Mouse (Mus musculus) kidney, adult 11 months (tissue): Measurements from ENCODE around the gene Snapc3.
"Not testable (repeated sequence)": the region's sequence is repeated elsewhere in the genome, so short reads cannot be mapped to it uniquely, and the experiment has no call there.

Source experiments
- DNase-seq: peaks from one replicate; pipeline ENCODE4 v3.0.0; 2022

Snapc3 gene

GRCm38 (mm10) chr4:83418781-83419180 lies 1.3 kb downstream of the Snapc3 start:
- no peak for DNase-seq

DNA sequence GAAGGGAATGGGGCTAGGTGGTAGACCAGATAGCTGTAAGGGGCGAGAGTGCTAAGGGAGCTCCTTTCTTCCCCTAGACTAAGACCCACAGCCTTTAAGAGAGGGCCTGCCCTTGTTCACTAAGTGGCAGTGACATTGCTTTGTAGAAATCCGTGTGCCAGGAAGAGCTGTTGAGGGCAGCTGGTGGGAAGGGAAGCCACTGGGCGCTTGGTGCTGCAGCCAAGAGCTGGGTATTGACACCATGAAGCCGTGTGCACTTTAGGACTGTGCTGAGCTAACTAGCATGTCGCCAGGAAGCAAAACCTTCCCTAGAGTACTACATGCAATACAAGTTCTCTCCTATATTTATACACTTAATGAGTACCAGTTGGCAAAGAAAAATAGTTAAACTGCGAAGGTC lies 6.1 kb downstream of the Snapc3 start:
- no peak for DNase-seq

DNA sequence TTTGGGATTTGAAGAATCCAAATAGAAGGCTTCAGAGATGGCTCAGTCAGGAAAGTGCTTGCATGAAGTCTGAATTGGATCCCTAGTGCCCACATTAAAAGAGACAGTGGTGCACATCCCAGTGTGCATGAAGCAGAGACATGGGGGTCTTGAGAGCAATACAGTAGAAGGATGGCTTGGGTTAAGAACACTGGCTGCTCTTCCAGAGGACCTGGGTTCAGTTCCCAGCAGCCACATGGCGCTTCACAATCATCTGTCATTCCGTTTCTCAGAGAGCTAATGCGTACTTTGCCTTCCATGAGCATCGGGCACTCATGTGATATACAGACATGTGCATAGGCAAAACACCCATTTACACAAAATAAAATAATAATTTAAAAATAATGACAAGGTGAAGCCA lies 7.6 kb downstream of the Snapc3 start:
- no peak for DNase-seq

DNA sequence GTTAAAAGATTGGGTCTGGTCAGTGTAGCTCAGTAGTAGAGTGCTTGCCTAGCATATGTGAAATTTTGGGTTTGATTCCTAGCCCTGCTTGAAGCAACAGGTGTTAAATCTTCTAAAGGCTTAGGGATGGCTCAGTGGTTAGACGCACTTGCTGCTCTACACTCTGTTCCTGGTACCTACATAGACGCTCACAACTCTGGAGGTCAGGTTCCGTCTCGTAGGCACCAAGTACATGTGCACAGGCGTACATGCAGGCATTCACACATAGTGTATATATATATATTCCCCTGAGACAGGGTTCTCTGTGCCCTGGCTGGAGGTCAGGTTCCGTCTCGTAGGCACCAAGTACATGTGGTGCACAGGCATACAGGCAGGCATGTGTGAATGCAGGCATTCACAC lies 9.6 kb downstream of the Snapc3 start:
- no peak for DNase-seq

DNA sequence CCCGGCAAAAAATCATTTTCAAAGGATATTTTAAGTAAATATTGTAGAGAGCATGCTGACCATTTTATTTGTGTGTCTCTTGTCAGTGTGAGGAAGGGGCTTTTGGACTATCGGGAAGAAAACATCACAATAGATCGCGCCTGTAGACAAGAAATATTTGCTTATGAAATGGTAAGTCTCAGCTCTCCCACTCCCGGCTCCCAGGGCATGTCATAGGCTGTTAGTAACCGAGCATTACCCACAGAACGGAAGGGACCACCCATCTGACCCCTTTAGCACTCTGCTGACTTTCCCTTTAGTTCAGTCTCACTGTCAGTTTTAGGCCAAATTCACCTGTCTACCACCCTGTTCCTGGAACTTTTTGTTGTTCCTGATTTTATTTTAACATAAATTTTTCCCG lies 10.2 kb downstream of the Snapc3 start:
- DNase-seq = no peak

- DNase-seq = no peak
Observed at GRCm38 (mm10) chr4:83428845-83429244, 11.3 kb downstream of the Snapc3 start.

DNA sequence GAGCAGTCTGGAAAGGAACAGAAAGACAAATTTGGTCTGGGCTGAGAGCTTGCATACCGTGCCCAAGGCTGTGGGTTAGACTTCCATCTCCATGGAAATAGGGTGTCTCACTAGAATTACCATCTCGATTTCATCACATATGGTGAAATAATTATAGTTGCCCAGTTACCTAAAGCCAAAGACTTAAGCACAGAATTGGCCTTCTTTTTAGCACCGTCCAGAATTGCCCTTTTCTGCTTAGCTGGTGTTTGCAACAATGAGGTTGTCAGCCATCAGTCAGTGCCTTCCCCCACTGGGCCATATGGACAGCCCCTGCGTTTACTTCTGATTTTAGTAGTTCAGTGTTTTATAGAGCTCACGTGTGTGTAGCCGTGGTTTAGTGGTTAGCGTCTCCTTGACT lies 14.4 kb downstream of the Snapc3 start:
- no peak for DNase-seq

DNA sequence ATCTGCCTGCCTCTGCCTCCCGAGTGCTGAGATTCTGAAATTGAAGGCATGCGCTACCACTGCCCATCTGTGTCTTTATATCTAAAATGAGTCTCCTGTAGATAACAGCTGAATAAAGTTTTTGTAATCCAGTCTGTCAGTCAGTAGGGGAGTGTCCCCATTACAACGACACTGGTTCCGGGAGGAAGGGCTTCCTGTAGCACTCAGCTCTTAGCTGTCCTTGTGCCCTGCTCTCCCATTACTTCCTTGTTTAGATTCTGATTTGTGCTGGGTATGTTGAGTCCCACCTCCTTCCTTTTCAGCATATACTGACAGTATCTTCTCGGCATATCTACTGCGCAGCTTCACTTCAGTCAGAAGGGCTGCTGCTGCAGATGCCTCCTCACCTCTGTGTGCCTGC lies 15.4 kb downstream of the Snapc3 start:
- DNase-seq = no peak

GRCm38 (mm10) chr4:83436375-83436774 lies 18.9 kb downstream of the Snapc3 start:
- no peak for DNase-seq

GRCm38 (mm10) chr4:83438116-83438515 lies 20.6 kb downstream of the Snapc3 start:
- no peak for DNase-seq

- no peak for DNase-seq
Observed at GRCm38 (mm10) chr4:83439045-83439444, 21.5 kb downstream of the Snapc3 start.

DNA sequence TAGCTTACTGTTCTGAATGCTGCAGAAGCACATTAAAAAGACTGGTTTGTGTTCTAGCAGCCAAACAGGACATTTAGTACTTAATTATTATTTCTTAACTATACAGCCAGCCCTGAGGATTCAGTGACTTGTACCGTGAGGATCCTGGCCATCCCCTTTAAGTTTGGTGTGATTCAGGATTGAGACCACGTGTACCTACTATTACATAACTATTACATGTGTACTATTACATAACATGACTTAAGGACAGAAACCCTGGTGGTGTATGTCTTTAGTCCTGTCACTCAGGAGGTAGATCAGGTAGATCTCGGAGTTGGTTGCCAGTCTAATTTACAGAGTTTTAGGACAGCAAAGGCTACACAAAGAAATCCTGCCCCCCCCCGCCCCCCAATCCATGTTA lies 23.5 kb downstream of the Snapc3 start:
- no peak for DNase-seq

DNA sequence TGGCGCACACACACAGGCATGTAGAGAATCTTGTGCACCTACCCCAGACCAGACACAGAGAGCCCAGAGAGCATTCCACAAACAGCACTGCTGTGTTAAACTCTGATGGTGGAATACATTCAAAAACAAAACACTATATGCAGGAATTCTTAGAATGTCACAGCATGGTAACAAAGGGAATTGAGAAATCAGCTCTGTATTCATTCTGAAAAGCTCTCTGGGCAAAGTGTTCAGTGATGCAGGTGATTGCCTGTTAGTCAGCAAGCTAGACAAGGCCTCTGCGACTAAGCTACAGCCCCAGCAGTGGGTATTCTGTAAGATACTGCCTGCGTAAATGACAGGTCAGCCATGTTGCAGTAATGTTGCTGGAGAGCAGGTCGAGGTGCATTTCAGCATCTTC lies 33.3 kb downstream of the Snapc3 start:
- DNase-seq = no peak

- DNase-seq = no peak
Observed at GRCm38 (mm10) chr4:83460106-83460505, 42.6 kb downstream of the Snapc3 start.

DNA sequence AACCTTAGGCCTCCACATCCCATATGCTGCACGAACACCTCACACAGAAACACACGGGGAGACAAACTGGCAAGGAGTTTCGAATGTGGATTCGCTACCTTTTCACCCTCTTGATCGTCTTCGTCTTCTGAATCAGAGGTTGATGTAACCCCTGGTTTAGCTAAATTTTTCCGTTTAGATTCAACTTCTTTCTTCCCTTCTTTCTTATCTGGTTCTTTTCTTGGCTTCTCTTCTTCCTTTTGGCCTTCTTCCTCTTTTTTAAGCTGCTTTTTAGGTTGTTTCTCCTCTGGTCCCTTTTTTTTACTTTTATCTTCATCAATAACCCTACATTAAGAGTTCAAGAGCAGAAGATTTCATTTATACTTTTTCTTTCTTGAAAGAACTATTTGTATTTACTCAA lies 47.3 kb downstream of the Snapc3 start:
- no peak for DNase-seq

DNA sequence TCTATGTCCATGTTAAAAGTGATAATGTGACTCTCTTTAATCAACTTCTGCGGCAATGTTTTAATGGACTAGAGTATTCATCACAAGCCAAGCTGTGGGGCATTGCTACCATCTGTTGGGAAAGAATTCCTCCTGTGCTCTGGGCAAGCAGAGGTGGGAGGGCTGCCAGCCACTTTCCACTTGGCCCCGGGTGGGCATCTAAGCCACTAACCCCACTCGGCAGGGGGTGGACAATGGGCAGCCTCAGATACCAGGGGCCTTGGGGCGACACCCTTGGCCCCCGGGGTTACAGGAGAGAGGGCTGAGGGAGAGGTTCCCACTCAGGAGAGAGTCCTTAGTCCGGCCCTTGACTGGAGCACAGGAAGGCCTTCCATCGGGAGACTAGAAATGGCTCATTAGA lies 50.1 kb downstream of the Snapc3 start:
- no peak for DNase-seq

DNA sequence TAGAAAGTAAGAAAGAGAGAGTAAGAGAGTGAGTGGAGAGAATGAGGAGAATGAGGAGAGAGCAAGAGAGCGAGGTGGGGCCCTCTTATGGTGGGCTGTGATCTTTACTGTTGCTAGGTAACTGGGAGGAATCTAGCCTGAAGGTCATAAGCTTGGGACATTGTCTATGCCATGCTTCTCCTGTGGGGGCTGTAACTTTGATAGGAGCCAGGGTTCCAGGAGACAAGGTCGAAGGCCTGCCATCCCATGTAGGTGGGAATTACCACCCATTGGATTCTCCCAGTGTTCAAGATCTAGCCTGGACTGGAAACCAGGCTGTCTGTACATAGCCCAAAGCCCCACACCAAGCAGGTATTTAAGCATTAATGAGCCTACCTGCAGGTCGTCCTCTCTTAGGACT lies 50.7 kb downstream of the Snapc3 start:
- no peak for DNase-seq

GRCm38 (mm10) chr4:83485250-83485649 lies 67.7 kb downstream of the Snapc3 start:
- DNase-seq = no peak

DNA sequence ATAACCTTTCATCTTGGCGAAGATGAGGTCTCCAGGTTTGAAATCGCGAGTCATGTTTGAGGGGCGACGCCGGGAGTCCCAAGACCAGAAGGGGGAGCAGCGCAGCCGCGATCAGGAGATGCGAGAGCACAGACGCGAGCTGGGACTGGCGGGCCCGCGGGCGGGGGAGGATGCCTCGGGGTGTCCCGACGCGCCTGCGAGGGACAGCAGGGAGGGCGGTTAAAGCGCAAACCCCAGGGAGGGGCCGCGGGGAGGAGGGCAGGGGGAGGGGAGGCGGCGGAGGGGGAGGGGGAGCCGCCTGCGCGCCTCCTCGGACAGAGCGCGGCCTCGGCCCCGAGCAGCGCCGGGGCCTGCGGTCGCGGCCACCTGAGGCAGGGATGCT lies 68.2 kb downstream of the Snapc3 start:
- DNase-seq = peak; percentile 64

- DNase-seq = peak; percentile 75
Observed at GRCm38 (mm10) chr4:83486117-83486901, 68.8 kb downstream of the Snapc3 start, which contains the start of gene Psip1. Gene Psip1 (minus strand): TSS chr4:83486459.

- no peak for DNase-seq
Observed at GRCm38 (mm10) chr4:83489121-83489520, 71.6 kb downstream of the Snapc3 start.

DNA sequence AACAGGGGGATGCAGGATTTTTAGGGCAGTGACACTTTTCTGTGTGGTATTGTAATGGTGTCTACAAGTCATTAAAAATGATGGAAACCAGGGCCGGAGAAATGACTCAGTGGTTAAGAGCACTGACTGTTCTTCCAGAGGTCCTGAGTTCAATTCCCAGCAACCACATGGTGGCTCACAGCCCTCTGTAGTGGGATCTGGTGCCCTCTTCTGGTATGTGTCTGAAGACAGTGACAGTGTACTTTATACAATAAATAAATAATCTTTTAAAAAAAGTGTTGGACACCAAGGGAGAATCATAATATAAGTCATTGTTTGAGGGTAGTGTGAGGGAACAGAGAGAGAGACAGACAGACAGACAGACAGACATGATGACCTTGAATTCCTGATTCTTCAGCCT lies 75.6 kb downstream of the Snapc3 start:
- no peak for DNase-seq

DNA sequence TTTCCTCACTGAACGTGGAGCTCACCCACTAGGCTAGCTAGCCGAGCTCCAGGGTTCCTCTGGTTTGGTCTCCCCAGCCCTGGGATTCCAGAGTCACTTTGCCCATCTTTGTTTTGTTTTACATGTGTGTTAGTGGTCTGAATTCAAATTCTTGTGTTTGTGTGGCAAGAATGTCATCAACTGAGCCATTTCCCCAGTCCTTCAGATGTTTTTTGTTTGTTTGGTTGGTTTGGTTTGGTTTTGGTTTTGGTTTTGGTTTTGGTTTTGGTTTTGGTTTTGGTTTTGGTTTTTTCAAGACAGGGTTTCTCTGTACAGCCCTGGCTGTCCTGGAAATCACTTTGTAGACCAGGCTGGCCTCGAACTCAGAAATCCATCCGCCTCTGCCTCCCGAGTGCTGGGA lies 79.5 kb downstream of the Snapc3 start:
- not testable (repeated sequence) for DNase-seq

DNA sequence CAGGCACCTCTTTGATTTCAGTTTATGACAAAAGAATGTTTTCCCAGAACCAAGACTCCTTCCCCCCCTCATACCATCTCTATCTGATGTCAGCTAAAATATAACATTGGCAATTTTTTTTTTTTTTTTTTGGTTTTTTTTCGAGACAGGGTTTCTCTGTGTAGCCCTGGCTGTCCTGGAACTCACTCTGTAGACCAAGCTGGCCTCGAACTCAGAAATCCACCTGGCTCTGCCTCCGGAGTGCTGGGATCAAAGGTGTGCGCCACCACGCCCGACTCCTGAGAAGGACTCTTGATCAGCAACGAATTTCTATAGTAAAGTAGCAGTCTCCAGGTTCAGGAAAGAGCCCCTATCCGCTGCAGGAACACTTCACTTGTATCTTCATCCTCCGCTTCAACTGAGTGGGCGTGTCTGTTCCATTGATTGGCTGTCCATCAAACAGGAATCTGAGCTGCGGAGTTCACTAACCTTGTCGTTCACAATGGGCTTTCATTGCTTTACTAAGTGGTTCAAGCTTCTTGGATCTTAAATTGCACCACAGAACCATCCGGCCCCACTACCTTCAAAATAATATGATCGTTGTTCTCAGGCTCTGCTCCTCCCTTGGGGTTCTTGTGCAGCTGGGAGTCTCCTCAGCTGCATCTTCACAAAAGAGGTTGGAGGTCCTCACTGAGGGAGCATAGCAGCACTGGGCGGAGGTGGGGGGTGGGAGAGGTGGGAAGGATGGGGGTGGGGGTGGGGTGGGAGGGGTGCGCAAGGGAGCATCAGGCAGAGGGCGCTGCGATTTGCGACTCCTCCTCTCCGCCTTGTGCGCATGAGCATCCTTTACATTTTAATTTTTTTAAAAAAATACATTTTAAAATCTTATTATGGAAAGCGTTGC lies 82.9 kb downstream of the Snapc3 start:
- DNase-seq = no peak
